Mouse (Mus musculus) kidney, adult 2 months (tissue): ENCODE measurements around the gene Stkld1. TPM values are rescaled to one million over a fixed set of nuclear protein-coding genes. Genes with fewer than 3 reads are reported as not detected.

Experiments used
- DNase-seq: peaks from one replicate; pipeline ENCODE4 v3.0.0; 2021
- H3K27ac ChIP-seq: fragments of 200-500 bp; 2 replicates; pipeline ENCODE4 v1.5.1; 2012; ENCODE audit warnings: low read depth, low read length, control low read depth, inconsistent platforms; ENCODE audit not compliant: insufficient read depth
- H3K27me3 ChIP-seq: fragments of 200-500 bp; replicated peaks from 2 replicates; pipeline ENCODE4 v1.6.1; 2012; ENCODE audit warnings: mild to moderate bottlenecking, moderate library complexity, low read length, inconsistent platforms; ENCODE audit not compliant: control insufficient read depth, insufficient read depth
- H3K36me3 ChIP-seq: fragments of 200-500 bp; 2 replicates; pipeline ENCODE4 v1.6.1; 2012; ENCODE audit warnings: mild to moderate bottlenecking, moderate library complexity, low read length, inconsistent platforms; ENCODE audit not compliant: control insufficient read depth, insufficient read depth
- H3K4me1 ChIP-seq: fragments of 200-500 bp; 2 replicates; pipeline ENCODE4 v1.6.1; 2011; ENCODE audit warnings: low read length; ENCODE audit not compliant: control insufficient read depth, insufficient read depth
- H3K4me3 ChIP-seq: fragments of 200-500 bp; 2 replicates; pipeline ENCODE4 v1.5.1; 2011; ENCODE audit warnings: mild to moderate bottlenecking, low read depth, low read length, control low read depth; ENCODE audit not compliant: insufficient read depth
- CTCF ChIP-seq: fragments of 200-500 bp; conservative IDR thresholded peaks from 2 replicates; pipeline ENCODE4 v1.5.1; 2011; ENCODE audit warnings: low read depth, mild to moderate bottlenecking, control low read depth, low read length, moderate library complexity, mixed read lengths; ENCODE audit not compliant: insufficient read depth, insufficient read length
- POLR2A ChIP-seq: fragments of 200-500 bp; IDR thresholded peaks from one replicate; pipeline ENCODE4 v1.6.1; 2011; ENCODE audit warnings: low read depth, low read length, control low read depth
- WGBS: fragments of 180-500 bp; shearing (Covaris S2); methylation state at CpG from one replicate; pipeline ENCODE4 v1.1.7; 2018; 5-methylcytosine and 5-hydroxymethylcytosine counted together
- polyA plus RNA-seq: library from polyadenylated mRNA; depleted of rRNA; stranded (reverse); fragments of >200 nt; gene quantifications from 2 replicates; pipeline ENCODE4 v1.2.3, GENCODE M21; 2012

Gene Stkld1
- polyA plus RNA-seq, 1 experiment = 0.16 TPM

GRCm38 (mm10) chr2:26910994-26911765 is 22.7 kb upstream of the Stkld1 start:
- no peak for DNase-seq
- peaks cover 10% of the 10 kb centered on the region; the same call in 1 of the 2 replicates for H3K4me1 ChIP-seq
- peaks cover 4% of the 10 kb centered on the region; the same call in 1 of the 2 replicates for H3K36me3 ChIP-seq
- TF ChIP-seq CTCF (no peak), POLR2A (no peak)
- H3K27ac ChIP-seq = peak overlapping the region; percentile 78
- H3K27me3 ChIP-seq = no peaks in the 10 kb centered on the region
- H3K4me3 ChIP-seq = peak overlapping the region; percentile 96
- WGBS = under 1% methylated on average over 37 of the region's 37 CpGs

- no peak for TF ChIP-seq CTCF
- TF ChIP-seq POLR2A = no peak
- peak overlapping the region; percentile 96; the same call in 1 of the 2 replicates for H3K4me3 ChIP-seq
- H3K27me3 ChIP-seq = no peaks in the 10 kb centered on the region
- peaks cover 4% of the 10 kb centered on the region; the same call in 1 of the 2 replicates for H3K36me3 ChIP-seq
- H3K4me1 ChIP-seq = peaks cover 14% of the 10 kb centered on the region
- WGBS = 46% methylated on average over 5 of the region's 5 CpGs
- H3K27ac ChIP-seq = no peak overlapping the region
- no peak for DNase-seq
These were observed 21.5 kb upstream of the Stkld1 start for GRCm38 (mm10) chr2:26912253-26912770.

GRCm38 (mm10) chr2:26913416-26914147 is 20.3 kb upstream of the Stkld1 start:
- 81% methylated on average over 17 of the region's 17 CpGs for WGBS
- TF ChIP-seq POLR2A (no peak), CTCF (no peak)
- Histone ChIP-seq H3K27ac (no peak overlapping the region), H3K4me1 (peaks cover 14% of the 10 kb centered on the region), H3K36me3 (peaks cover 4% of the 10 kb centered on the region; the same call in 1 of the 2 replicates), H3K27me3 (no peaks in the 10 kb centered on the region), H3K4me3 (no peak overlapping the region)
- no peak for DNase-seq

GRCm38 (mm10) chr2:26914148-26914941 is 19.5 kb upstream of the Stkld1 start:
- TF ChIP-seq POLR2A (no peak), CTCF (no peak)
- no peak overlapping the region for H3K4me3 ChIP-seq
- H3K27ac ChIP-seq = no peak overlapping the region
- H3K27me3 ChIP-seq = no peaks in the 10 kb centered on the region
- peaks cover 12% of the 10 kb centered on the region for H3K4me1 ChIP-seq
- peaks cover 4% of the 10 kb centered on the region; the same call in 1 of the 2 replicates for H3K36me3 ChIP-seq
- 63% methylated on average over 8 of the region's 8 CpGs for WGBS
- no peak for DNase-seq

- Histone ChIP-seq H3K4me3 (peak within 1 kb of the TSS; percentile 78), H3K27ac (peak within 1 kb of the TSS; percentile 70), H3K27me3 (no peaks in the 10 kb centered on the region), H3K4me1 (peaks cover 20% of the 10 kb centered on the region), H3K36me3 (peaks cover 4% of the 10 kb centered on the region; the same call in 1 of the 2 replicates)
- WGBS = 1% methylated on average over 47 of the region's 47 CpGs
- peak; percentile 89 for DNase-seq
- no peak for TF ChIP-seq CTCF
- peak; percentile 6 for TF ChIP-seq POLR2A
These were observed 17.7 kb upstream of the Stkld1 start, which contains the start of the genes Surf2 and Surf1 for GRCm38 (mm10) chr2:26915927-26916728. Gene Surf2, plus strand, starts transcription at chr2:26916367. Gene Surf1, minus strand, starts transcription at chr2:26916530.

GRCm38 (mm10) chr2:26916738-26917137 is 17.1 kb upstream of the Stkld1 start:
- Histone ChIP-seq H3K36me3 (peaks cover 4% of the 10 kb centered on the region; the same call in 1 of the 2 replicates), H3K27me3 (no peaks in the 10 kb centered on the region), H3K27ac (peak overlapping the region; percentile 70), H3K4me1 (peaks cover 24% of the 10 kb centered on the region), H3K4me3 (peak overlapping the region; percentile 78)
- no peak for DNase-seq
- 2% methylated on average over 13 of the region's 13 CpGs for WGBS
- TF ChIP-seq CTCF (no peak), POLR2A (no peak)
